Mouse (Mus musculus) intestine, postnatal 0 days (tissue): ENCODE data around the gene Glo1. TPM values are rescaled to one million over a fixed set of nuclear protein-coding genes. Genes with fewer than 3 reads are reported as not detected.

Experiments
- ATAC-seq: fragments of 200-750 bp; cut with Nextera tagmentation; 2 replicates; pipeline ENCODE4 v1.8.0; 2017; ENCODE audit warnings: mild to moderate bottlenecking, moderate TSS enrichment, moderate library complexity
- H3K27ac ChIP-seq: fragments of 300-500 bp; sonication (generic); 2 replicates; pipeline ENCODE4 v1.5.1; 2014; ENCODE audit warnings: mild to moderate bottlenecking, low read depth, low read length, moderate library complexity
- H3K27me3 ChIP-seq: fragments of 300-500 bp; sonication (generic); replicated peaks from 2 replicates; pipeline ENCODE4 v1.6.1; 2014; ENCODE audit warnings: low read length, mixed read lengths; ENCODE audit not compliant: control insufficient read depth, insufficient read depth
- H3K36me3 ChIP-seq: fragments of 300-500 bp; sonication (generic); 2 replicates; pipeline ENCODE4 v1.6.1; 2014; ENCODE audit warnings: mild to moderate bottlenecking, moderate library complexity; ENCODE audit not compliant: control insufficient read depth, insufficient read depth
- H3K4me1 ChIP-seq: fragments of 300-500 bp; sonication (generic); replicated peaks from 2 replicates; pipeline ENCODE4 v1.6.1; 2014; ENCODE audit warnings: antibody characterized with exemption, low read length, mixed read lengths; ENCODE audit not compliant: control insufficient read depth, insufficient read depth
- H3K4me2 ChIP-seq: fragments of 300-500 bp; sonication (generic); replicated peaks from 2 replicates; pipeline ENCODE4 v1.6.1; 2014; ENCODE audit warnings: low read depth, mild to moderate bottlenecking, moderate library complexity
- H3K4me3 ChIP-seq: fragments of 300-500 bp; sonication (generic); 2 replicates; pipeline ENCODE4 v1.5.1; 2014; ENCODE audit warnings: low read depth, low read length
- H3K9ac ChIP-seq: fragments of 300-500 bp; sonication (generic); 2 replicates; pipeline ENCODE4 v1.6.1; 2014; ENCODE audit warnings: mild to moderate bottlenecking, low read depth, low read length
- H3K9me3 ChIP-seq: fragments of 300-500 bp; sonication (generic); 2 replicates; pipeline ENCODE4 v1.6.1; 2016; ENCODE audit warnings: mixed run types; ENCODE audit not compliant: control insufficient read depth
- CTCF ChIP-seq: sonication (generic); IDR thresholded peaks from 2 replicates; pipeline ENCODE4 v1.5.1; 2016; ENCODE audit warnings: low read depth, mild to moderate bottlenecking, control low read depth, antibody characterized with exemption, moderate library complexity
- WGBS: fragments of 180-500 bp; shearing (Covaris S2); extraction: QIAGEN DNeasy Blood & Tissue Kit; methylation state at CpG from one replicate; pipeline ENCODE4 v1.1.7; 2014; 5-methylcytosine and 5-hydroxymethylcytosine counted together
- polyA plus RNA-seq: library from polyadenylated mRNA; unstranded; fragments of >200 nt; fragmentation: Nextera tagmentation; extraction: Ambion mirVana; gene quantifications from 2 replicates; pipeline ENCODE4 v1.2.1, GENCODE M21; 2015

Gene Glo1
- polyA plus RNA-seq, 1 experiment from 2014 or later = 176 TPM

GRCm38 (mm10) chr17:30590417-30591198 is 36.1 kb downstream of the Glo1 start:
- peak; percentile 79 for TF ChIP-seq CTCF
- H3K9me3 ChIP-seq = no peaks in the 10 kb centered on the region
- no peak; the same call in 1 of the 2 replicates for ATAC-seq
- WGBS = 58% methylated on average over 17 of the region's 17 CpGs
- H3K9ac ChIP-seq = no peak overlapping the region
- no peaks in the 10 kb centered on the region for H3K4me1 ChIP-seq
- no peak overlapping the region for H3K27ac ChIP-seq
- no peak overlapping the region for H3K4me2 ChIP-seq
- H3K27me3 ChIP-seq = no peaks in the 10 kb centered on the region
- no peak overlapping the region for H3K4me3 ChIP-seq
- H3K36me3 ChIP-seq = peaks cover 30% of the 10 kb centered on the region

- Histone ChIP-seq H3K9ac (no peak overlapping the region), H3K4me1 (no peaks in the 10 kb centered on the region), H3K36me3 (no peaks in the 10 kb centered on the region), H3K27me3 (no peaks in the 10 kb centered on the region), H3K4me3 (no peak overlapping the region), H3K9me3 (no peaks in the 10 kb centered on the region), H3K4me2 (no peak overlapping the region), H3K27ac (no peak overlapping the region)
- WGBS = 78% methylated on average over 2 of the region's 2 CpGs
- no peak for TF ChIP-seq CTCF
- ATAC-seq = no peak
Measured at GRCm38 (mm10) chr17:30583258-30584001, 43.2 kb downstream of the Glo1 start.

- Histone ChIP-seq H3K27ac (no peak overlapping the region), H3K4me3 (no peak overlapping the region), H3K27me3 (no peaks in the 10 kb centered on the region), H3K9ac (no peak overlapping the region), H3K36me3 (no peaks in the 10 kb centered on the region), H3K9me3 (no peaks in the 10 kb centered on the region), H3K4me1 (no peaks in the 10 kb centered on the region), H3K4me2 (no peak overlapping the region)
- no peak; the same call in 1 of the 2 replicates for TF ChIP-seq CTCF
- 87% methylated on average over 3 of the region's 3 CpGs for WGBS
- ATAC-seq = no peak
Measured at GRCm38 (mm10) chr17:30582313-30582712, 44.4 kb downstream of the Glo1 start.

GRCm38 (mm10) chr17:30581201-30581600 is 45.5 kb downstream of the Glo1 start:
- no peak overlapping the region for H3K4me2 ChIP-seq
- ATAC-seq = no peak
- H3K4me3 ChIP-seq = no peak overlapping the region
- no peaks in the 10 kb centered on the region for H3K36me3 ChIP-seq
- no peak overlapping the region for H3K9ac ChIP-seq
- peaks cover 3% of the 10 kb centered on the region; the same call in 1 of the 2 replicates for H3K4me1 ChIP-seq
- TF ChIP-seq CTCF = no peak
- WGBS = 89% methylated on average over 6 of the region's 6 CpGs
- no peaks in the 10 kb centered on the region for H3K9me3 ChIP-seq
- no peak overlapping the region for H3K27ac ChIP-seq
- no peaks in the 10 kb centered on the region for H3K27me3 ChIP-seq

GRCm38 (mm10) chr17:30580781-30581180 is 45.9 kb downstream of the Glo1 start:
- TF ChIP-seq CTCF = no peak
- peaks cover 3% of the 10 kb centered on the region; the same call in 1 of the 2 replicates for H3K4me1 ChIP-seq
- no peak overlapping the region for H3K27ac ChIP-seq
- no peak overlapping the region for H3K9ac ChIP-seq
- WGBS = 57% methylated on average over 1 of the region's 1 CpGs
- ATAC-seq = no peak
- H3K27me3 ChIP-seq = no peaks in the 10 kb centered on the region
- no peaks in the 10 kb centered on the region for H3K36me3 ChIP-seq
- no peak overlapping the region for H3K4me3 ChIP-seq
- no peak overlapping the region for H3K4me2 ChIP-seq
- H3K9me3 ChIP-seq = no peaks in the 10 kb centered on the region

GRCm38 (mm10) chr17:30576946-30577345 is 49.7 kb downstream of the Glo1 start:
- Histone ChIP-seq H3K9me3 (no peaks in the 10 kb centered on the region), H3K4me3 (peak overlapping the region; percentile 89), H3K27me3 (no peaks in the 10 kb centered on the region), H3K4me1 (peaks cover 11% of the 10 kb centered on the region; the same call in 1 of the 2 replicates), H3K36me3 (no peaks in the 10 kb centered on the region), H3K9ac (peak overlapping the region; percentile 74), H3K27ac (no peak overlapping the region), H3K4me2 (peak overlapping the region; percentile 85)
- no peak for TF ChIP-seq CTCF
- WGBS = 46% methylated on average over 12 of the region's 12 CpGs
- no peak for ATAC-seq
